Mouse (Mus musculus) forelimb bud, embryonic 11.5 days (tissue): ENCODE measurements around the gene Gm3893.
"Not testable (repeated sequence)": the region's sequence is repeated elsewhere in the genome, so short reads cannot be mapped to it uniquely, and the experiment has no call there.

Source experiments
- DNase-seq: peaks from one replicate; pipeline ENCODE4 v3.0.0-alpha.2; 2012; ENCODE audit warnings: low read depth, low spot score

The Gm3893 gene

DNA sequence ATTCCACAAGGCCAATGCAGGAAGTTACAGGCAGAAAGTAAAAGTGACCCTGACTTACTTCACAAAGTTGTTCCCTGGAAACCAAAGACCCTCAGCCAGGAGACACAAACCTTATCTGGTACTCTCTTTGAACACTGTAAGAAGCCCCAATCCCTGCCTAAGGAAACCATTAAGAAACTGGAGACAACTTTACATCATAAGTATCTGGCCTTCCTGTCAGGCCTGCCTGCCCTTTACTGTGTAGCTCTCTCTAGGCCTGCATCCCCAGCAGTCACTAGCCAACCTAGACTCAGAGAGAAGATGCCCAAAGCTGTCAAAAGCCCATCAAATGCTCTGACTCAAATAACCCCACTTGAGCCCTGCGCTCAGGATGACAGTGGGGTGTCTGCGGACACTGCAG lies at the start of gene Gm3893:
Gm3893 (plus strand) TSS at position 301 of the 400 bp plus-strand sequence.
- DNase-seq: not testable (repeated sequence)

DNA sequence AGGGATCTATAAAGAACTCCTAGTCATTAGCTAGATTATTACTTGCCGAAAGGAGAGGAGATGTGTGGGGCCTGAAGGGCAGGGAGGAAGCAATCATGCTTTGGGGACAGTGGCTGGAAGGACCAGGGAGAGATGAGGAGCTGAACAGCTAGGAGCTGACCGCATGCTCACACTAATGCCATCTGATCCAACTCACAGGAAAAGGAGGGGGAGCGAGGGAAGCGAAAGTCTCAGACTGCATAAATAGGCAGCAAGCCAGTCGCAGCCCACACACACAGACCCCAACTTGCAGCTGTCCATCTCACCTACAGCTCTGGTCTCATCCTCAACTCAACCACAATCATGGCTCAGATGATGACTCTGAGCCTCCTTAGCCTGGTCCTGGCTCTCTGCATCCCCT lies 23.5 kb downstream of the Gm3893 start, which contains the start of gene Gm13304:
Gm13304 (plus strand) TSS at position 301 of the 400 bp plus-strand sequence.
- not testable (repeated sequence) for DNase-seq
